Mouse (Mus musculus) NIH3T3 (cell line): ENCODE data around the gene Stn1.

Experiments
- DNase-seq: peaks from one replicate; pipeline ENCODE4 v3.0.0-alpha.2; 2012; ENCODE audit warnings: low read depth

Gene Stn1

GRCm38 (mm10) chr19:47471808-47472207 is 65.5 kb downstream of the Stn1 start:
- no peak for DNase-seq

GRCm38 (mm10) chr19:47468750-47469149 is 68.6 kb downstream of the Stn1 start:
- no peak for DNase-seq

GRCm38 (mm10) chr19:47466775-47467174 is 70.5 kb downstream of the Stn1 start:
- no peak for DNase-seq

- DNase-seq: no peak
These were observed 71.8 kb downstream of the Stn1 start for GRCm38 (mm10) chr19:47465467-47465866.

- DNase-seq: peak; percentile 84
These were observed 72.7 kb downstream of the Stn1 start, which contains the start of gene Sh3pxd2a for GRCm38 (mm10) chr19:47464304-47465241. Gene Sh3pxd2a (minus strand): TSS chr19:47464401.

DNA sequence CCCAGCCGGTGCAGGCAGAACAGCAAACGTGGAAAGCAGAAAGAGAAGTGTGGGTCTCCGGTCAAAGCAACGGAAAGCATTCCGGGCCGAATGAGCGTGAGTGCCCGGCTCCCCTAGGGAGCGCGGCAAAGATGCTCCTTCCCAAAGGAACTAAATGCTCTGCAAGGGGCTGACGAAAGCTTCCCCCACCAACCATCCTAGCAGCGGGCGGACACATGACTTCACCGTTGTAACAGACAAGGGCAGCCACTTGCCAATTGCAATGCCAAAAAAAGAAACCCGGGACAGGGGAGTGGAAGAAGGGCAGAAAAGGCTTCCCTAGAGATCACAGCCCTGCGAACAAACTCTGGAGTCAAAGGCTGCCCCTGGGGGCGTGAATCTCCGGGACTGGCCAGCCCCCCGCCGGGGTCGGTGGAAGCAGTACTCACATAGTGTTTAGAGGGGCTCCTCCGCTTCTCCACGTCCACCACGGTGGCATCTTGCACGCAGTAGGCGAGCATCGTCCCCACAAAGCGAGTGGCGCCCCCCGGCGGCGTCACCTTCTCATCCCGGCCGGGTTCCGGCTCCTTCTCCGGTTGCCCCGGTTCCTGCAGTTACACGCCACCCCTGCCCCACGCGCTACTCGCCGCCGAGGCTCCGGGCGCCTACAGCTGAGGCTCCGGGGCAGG is 73.5 kb downstream of the Stn1 start:
- peak; percentile 95 for DNase-seq

DNA sequence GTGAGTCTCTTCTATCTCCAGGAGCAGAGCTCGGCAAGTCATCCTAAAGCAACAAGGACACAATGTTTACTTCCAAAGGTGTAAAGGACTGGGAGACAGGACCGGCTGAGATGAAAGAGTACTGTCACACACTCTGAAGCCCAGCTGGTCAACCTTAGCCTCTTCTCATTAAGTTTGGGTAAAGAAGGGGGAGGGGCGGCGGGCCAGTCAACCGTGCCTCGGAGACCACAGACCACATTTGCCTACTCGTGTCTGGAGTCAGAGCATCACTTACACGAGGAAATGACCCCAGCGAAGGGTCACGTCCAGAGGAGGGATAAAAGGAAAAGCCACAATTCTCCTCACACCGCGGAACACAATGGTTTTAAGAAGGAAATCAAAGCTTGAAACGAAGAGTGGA is 74.1 kb downstream of the Stn1 start:
- DNase-seq: no peak

DNA sequence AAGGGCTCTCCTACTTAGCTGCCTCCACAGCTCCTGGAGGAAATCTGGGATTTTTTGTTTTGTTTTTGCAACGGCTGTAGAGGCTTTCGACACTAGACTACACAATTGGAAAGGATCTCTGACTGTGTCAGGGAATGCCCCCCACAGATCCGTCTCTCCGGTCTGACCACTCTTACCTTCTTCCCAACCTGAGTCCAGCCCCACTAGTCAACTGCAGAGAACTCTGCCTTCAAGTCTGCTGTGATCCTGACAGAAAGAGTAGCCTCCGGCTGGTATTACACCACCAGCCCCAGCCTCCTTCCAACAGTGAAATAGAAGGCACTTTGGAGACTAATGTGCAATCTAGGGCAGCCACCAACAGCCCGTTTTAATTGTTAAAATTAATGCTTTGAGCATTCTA is 74.6 kb downstream of the Stn1 start:
- peak; percentile 53 for DNase-seq

- DNase-seq: no peak
These were observed 75.5 kb downstream of the Stn1 start for GRCm38 (mm10) chr19:47461838-47462237.

- DNase-seq: no peak
These were observed 75.9 kb downstream of the Stn1 start for GRCm38 (mm10) chr19:47461386-47461785.

DNA sequence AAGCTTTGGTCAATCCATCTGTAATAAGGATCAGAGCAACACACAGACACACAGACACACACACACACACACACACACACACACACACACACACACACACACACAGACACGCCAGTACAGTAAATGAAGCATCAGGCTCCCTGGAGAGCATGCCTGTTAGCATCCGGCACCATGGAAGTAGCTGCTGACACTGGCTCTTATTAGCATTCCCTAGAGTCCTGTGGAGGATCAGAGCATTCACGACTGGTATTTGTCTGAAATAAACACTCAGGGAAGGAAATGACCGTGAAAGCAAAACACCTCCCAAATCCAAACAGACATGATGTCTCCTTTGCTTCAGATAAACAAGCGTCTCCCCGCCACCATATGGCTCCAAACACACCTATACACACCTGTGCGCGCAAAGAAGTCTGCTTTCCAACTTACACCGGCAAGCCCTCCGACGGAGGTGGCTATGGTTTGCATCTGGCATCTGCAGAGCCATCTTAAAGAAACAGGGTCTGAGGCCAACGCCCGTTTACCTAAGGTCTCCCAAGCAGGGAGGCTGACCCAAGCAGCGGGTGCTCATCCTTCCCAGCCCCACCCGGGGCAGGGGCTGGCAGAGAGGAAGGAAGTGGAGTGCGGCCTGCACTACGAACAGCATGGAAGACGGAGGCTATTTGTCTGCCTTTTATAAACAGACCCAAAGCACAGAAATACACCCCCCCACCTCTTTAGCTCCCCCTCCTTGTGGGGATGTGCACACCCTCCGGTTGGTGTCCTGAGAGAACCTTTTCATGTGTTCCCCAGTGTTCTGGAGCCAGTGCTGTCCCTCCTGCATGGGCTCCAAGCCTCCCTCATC is 77.0 kb downstream of the Stn1 start:
- DNase-seq: no peak

GRCm38 (mm10) chr19:47459214-47459613 is 78.1 kb downstream of the Stn1 start:
- DNase-seq: no peak

DNA sequence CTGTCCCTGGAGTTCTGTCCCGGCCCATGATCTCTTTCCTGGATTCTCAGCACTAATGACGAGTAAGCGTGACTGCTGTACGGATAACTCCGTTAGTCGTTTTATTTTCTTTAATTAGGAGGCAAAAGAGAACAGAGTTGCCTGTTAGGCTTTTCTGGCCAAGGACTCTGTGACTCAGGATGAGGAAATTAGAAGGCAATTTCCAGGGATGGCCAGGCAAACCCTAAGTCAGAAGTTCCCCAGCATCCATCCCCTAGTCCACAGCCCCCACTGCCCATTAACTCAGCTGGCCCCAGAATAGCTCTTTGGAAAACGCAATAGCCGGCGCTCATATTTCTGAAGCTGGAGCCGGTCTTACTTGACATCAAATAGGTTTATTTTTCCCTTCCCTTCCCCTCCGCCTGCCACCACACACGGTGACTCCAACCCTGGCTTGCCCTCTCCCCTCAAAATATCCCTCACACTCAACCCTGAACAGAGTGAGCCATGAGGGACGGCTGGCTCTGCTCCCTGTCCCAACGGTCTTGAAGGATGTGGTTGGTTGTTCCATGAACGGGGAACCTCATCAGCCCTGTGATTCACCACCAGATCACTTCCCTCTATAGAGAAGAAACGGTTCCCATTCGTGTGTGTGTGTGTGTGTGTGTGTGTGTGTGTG is 78.7 kb downstream of the Stn1 start:
- DNase-seq: peak; percentile 84

- peak; percentile 55 for DNase-seq
These were observed 79.4 kb downstream of the Stn1 start for GRCm38 (mm10) chr19:47457711-47458503.

DNA sequence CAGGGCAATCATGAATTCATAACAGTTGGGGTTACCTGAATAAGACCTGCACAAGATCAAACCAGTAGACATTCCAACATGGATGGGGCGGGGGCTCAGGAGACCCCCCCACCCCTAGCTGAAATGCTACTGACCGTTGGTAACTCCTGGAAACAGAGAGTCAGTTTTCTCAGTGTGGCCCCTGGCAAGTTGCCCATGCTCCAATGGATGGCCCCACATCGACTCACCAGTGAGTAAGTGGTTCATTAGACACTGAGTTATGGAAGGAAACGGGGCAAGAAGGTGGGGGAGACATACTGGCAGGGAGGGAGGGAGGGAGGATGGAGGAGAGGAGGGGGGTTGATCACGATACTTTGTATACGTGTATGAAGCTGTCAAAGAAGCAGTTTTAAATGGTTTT is 81.3 kb downstream of the Stn1 start:
- peak; percentile 77 for DNase-seq

DNA sequence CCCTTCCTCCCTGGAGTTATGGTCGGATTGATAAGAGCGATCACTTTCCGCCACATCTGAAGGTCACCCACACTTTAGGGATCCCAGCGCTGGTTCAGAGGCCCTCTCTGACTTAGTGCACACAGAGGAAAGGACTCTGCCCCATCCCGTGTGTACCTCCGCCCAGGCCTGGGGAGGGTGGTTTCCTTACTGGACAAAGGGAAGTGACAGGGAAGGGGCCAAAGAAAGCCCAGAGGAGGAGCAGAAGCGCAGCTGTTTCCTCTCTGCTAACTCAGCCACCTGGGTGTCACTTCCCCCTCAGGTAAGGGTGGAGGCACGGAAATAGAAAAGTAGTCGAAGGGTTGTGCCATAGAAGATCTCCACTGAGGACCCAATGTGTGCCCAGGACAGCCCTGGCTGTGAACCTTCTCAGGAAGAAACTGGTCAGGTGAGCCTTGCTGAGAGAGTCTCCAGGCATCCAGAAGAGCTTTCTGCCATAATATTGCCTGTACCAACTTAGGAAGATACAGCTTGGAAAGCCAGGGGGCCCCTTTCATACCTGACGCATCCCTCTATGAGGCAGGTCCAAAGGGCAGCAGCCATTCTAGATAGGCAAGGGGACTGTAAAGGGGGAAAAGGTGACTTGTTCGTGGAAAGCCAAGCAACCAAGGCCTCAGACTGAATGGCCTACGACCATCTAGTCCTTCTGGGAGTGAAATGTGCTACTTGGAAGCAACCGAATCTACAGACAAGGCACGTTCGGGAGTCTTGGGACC is 82.1 kb downstream of the Stn1 start:
- no peak for DNase-seq

- no peak for DNase-seq
These were observed 82.9 kb downstream of the Stn1 start for GRCm38 (mm10) chr19:47454167-47455000.

DNA sequence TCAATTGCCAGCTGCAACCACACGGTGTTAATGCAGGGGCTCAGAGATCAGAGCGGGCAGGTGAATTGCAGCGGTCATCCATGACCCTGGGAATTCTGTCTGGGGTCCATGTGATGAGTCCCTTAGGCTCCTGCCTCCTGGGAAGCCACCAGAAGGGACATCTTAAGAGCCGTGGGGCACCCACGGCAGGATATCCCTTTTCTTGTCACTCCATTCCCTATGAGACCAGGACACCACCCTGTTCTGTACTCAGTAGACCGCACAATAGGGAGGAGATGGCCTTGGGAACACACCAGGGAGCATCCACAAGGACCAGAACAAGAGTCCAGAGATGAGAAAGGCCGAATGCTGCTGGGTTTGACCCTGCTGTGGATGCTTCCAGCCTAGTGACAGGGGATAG is 84.0 kb downstream of the Stn1 start:
- DNase-seq: no peak

DNA sequence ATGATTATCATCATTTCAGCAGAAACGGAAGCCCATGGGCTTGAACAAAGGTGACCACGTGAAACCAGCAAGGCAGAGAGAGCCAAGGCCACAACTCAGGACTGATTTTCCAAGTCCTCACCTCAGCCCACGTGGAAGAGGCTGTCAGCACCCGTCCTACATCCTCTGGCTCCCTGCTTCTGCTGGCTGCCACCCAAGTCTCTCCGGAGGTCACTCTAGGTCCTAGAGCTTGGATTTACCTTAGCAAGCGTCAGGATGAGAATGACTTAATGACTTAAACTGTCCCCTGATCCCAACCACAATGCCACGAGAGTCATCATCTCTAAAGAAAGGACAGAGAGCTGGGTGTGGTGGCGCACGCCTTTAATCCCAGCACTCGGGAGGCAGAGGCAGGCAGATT is 84.6 kb downstream of the Stn1 start:
- no peak for DNase-seq
